Mouse (Mus musculus) spleen, postnatal 4 days (tissue): ENCODE results near the gene Ccl20.

ENCODE experiments used
- DNase-seq, 2 experiments: peaks; one replicate each; pipeline ENCODE4 v3.0.0; 2022; ENCODE audit warnings: low spot score in 2 of 2

Ccl20 gene

GRCm38 (mm10) chr1:83141510-83141909 is 24.9 kb downstream of the Ccl20 start:
- DNase-seq: no peak

- no peak for DNase-seq
Observed at GRCm38 (mm10) chr1:83142055-83142454, 25.5 kb downstream of the Ccl20 start.

GRCm38 (mm10) chr1:83146547-83146946 is 30.0 kb downstream of the Ccl20 start:
- DNase-seq: no peak

- DNase-seq: no peak
Observed at GRCm38 (mm10) chr1:83150227-83150626, 33.7 kb downstream of the Ccl20 start.

GRCm38 (mm10) chr1:83152961-83153360 is 36.4 kb downstream of the Ccl20 start:
- no peak for DNase-seq

GRCm38 (mm10) chr1:83156876-83157275 is 40.3 kb downstream of the Ccl20 start:
- no peak for DNase-seq

GRCm38 (mm10) chr1:83159603-83160002 is 43.0 kb downstream of the Ccl20 start, which contains the start of gene Daw1:
TSS of gene Daw1 (plus strand) at chr1:83159752.
- DNase-seq: no peak

GRCm38 (mm10) chr1:83161658-83162057 is 45.1 kb downstream of the Ccl20 start:
- no peak for DNase-seq

- DNase-seq: no peak
Observed at GRCm38 (mm10) chr1:83164027-83164426, 47.5 kb downstream of the Ccl20 start.
